Mouse (Mus musculus) gastrocnemius, postnatal 25 days (tissue): ENCODE results near the gene Myh9. TPM values are rescaled to one million over a fixed set of nuclear protein-coding genes. Genes with fewer than 3 reads are reported as not detected.

Experiments used
- DNase-seq: peaks from one replicate; pipeline ENCODE4 v3.0.0; 2022
- total RNA-seq, 2 experiments: library from RNA; stranded (reverse); gene quantifications; 1 replicate in 1 of 2; 2 replicates in 1 of 2; pipeline ENCODE4 v1.2.3; 2021

Myh9 gene
- total RNA-seq, 2 experiments from 2014 or later, result 51.0 to 72.0 TPM

DNA sequence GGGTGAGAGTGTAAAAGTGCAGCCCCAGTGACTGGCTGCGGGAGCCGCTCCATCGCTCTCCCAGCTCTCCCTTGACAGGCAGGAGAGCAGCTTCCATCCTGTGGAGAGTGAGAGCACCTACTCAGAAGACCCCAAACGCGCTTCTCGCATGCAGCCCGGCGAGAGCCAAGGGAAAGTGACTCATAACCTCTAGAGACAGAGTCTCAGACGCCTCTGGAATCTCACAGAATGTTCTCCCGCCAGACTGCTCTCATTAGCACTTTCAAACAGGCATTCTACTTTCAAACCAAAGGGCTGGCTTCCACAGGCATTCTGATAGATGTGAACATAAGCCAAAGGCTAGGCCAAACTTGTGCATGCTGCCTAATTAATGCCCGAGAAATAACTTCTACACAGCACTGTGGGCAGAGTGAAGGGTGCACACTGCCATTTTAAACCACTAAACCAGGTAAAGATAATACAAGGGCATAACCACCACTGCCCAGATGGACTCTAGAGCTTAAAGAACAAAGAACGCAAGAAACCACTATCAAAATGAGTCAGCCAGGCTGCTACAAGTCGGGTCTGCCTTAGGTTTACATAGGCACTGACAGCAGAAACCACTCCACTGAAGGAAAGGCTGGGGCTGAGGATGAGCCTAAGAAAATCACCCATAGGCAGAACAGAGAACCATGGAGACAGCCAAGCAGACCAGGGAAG lies 35.3 kb downstream of the Myh9 start:
- DNase-seq, result no peak

- no peak for DNase-seq
Measured at GRCm38 (mm10) chr15:77805657-77806056, 36.3 kb downstream of the Myh9 start.

DNA sequence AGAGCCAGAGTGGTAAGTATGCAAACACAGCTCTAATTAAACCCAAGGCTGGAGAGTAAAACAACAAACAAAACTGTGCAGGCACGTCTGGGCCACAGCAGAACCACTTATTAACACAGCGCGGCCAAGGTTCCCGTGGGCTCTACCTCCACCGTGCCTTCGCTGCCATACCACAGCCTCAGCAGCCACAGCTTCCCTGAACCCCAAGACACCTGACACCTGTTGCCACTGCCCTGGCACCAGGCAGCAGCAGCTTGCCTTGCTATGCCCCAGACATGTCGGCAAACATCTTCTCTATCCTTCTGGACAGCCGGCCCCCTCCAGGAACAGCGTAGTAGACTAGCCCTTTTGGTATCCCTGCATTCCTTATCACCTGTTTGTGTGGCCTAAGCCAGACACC lies 37.0 kb downstream of the Myh9 start:
- DNase-seq, result no peak

DNA sequence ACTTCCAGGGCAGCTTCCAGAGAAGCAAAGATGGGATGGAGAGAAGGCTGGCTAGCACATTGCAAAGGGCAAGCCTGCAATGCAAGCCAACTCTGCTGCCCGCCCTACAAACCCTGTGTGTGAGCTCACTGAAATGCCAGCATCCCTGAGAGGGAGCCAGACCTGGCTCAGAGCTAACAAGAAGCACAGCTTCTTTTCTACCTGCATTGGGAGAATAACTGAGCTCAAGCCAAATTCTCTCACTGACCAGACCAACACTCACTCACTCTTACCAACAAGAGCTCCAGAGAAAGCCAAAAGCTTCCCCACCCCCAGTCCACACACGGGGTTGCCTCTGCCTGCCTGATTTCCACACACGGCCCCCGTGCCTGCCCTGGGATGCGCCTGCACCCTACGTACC lies 37.5 kb downstream of the Myh9 start:
- no peak for DNase-seq

GRCm38 (mm10) chr15:77803747-77804146 lies 38.2 kb downstream of the Myh9 start:
- DNase-seq, result no peak

DNA sequence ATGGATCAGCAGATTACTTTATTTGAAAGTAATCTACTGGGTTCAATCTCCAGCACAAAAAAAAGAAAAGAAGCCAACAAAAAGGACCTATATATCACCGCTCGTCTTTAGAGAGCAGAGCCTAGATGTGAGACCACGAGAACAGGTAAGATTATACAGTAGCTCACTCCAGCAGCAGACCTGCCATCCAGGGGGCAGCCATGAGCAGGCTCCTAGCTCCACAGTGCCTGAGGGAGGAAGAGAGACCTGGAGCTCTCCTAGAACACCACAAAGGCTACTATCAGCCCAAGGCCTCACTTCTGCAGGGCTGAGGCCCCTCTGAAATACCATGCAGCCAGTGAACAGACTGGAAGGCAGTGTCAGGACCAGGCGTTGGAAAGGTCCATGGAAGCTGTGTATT lies 39.0 kb downstream of the Myh9 start:
- DNase-seq, result no peak

DNA sequence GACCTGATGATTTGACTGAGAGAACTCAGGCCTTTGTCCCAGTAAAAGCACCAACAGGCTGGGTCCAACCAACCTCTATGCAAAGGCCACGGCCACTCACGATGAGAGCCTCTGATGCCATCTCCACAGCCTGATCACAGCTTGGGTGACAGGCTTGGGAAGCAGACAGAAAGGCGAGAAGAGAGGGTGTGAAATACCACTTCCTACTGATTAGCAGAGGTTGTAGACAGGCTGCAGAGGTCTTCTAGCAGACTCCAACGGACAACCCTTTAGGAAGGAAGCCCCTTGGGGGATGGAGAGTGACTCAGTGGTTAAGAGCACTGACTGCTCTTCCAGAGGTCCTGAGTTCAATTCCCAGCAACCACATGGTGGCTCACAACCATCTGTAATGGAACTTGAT lies 40.8 kb downstream of the Myh9 start:
- DNase-seq, result no peak

DNA sequence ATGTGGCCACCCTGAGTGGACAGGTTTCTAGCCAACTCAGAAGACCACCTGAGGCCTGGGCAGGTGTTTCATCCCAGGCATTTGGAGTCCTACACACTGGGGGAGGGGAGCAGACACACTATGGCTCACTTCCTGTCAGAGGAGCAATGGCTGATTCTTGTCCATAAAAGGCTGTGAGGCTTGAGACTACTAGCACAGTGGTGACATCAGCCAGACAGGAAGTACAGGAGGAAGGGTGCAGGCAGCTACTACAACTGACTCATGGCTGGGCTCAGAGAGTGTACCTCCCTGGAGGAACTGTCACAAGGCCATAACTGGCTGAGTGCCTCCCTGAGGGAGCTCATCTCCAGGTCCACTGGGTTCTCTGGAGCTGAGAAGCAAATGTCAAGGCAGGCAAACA lies 41.5 kb downstream of the Myh9 start:
- DNase-seq, result peak; percentile 76

GRCm38 (mm10) chr15:77799491-77800474 lies 42.2 kb downstream of the Myh9 start:
- DNase-seq, result no peak

GRCm38 (mm10) chr15:77798664-77799490 lies 43.1 kb downstream of the Myh9 start:
- DNase-seq, result peak; percentile 43

GRCm38 (mm10) chr15:77797609-77798411 lies 44.2 kb downstream of the Myh9 start:
- DNase-seq, result no peak

DNA sequence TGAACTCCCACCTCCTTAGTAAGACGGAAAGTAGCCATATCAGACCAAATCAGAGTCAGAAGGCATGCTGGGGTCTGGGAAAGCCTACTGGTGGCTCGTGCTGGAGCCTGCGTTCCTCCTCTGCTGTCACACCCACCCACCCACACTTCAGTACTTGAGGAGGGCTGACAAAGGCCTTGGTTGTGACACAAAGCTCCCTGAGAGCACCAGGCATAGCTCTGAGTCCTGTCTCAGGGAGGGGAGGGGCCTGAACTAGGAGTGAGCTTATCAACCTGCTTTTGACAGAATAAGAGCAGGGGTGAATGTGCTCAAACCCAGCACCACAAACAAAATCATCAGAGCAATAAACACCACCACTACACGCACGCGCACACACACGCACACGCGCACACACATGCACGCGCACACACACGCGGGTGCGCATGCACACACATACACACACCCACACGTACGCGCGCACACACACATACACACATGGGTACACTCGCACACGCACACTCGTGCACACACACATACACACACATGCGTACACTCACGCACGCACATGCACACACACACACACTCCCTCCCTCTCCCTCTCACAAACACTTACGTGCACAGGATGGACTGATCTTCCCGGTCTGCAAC lies 45.5 kb downstream of the Myh9 start:
- no peak for DNase-seq

GRCm38 (mm10) chr15:77794908-77795356 lies 47.0 kb downstream of the Myh9 start:
- DNase-seq, result no peak

- DNase-seq, result no peak
Measured at GRCm38 (mm10) chr15:77794138-77794907, 47.7 kb downstream of the Myh9 start.

DNA sequence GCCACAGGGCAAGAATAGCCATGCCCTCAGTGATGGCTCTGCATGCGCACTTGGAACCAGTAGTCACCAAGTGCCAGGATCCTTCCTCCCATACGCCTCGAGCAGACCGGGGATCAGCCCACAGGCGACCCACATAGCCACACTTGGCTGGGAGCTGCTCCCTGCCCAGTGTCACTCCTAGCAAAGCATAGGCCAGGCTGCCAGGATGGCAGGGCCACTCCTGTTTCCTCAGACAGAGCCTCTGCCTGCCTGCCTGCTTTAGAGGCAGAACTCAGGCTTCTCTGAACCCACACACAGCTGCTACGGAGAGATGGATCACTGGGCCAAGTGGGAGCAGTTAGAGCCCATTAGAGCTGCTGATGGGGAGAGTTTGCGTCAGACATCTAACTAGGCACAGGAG lies 48.4 kb downstream of the Myh9 start:
- DNase-seq, result peak; percentile 71

GRCm38 (mm10) chr15:77793094-77793493 lies 48.9 kb downstream of the Myh9 start:
- DNase-seq, result no peak

- DNase-seq, result no peak
Measured at GRCm38 (mm10) chr15:77792056-77792455, 49.9 kb downstream of the Myh9 start.

DNA sequence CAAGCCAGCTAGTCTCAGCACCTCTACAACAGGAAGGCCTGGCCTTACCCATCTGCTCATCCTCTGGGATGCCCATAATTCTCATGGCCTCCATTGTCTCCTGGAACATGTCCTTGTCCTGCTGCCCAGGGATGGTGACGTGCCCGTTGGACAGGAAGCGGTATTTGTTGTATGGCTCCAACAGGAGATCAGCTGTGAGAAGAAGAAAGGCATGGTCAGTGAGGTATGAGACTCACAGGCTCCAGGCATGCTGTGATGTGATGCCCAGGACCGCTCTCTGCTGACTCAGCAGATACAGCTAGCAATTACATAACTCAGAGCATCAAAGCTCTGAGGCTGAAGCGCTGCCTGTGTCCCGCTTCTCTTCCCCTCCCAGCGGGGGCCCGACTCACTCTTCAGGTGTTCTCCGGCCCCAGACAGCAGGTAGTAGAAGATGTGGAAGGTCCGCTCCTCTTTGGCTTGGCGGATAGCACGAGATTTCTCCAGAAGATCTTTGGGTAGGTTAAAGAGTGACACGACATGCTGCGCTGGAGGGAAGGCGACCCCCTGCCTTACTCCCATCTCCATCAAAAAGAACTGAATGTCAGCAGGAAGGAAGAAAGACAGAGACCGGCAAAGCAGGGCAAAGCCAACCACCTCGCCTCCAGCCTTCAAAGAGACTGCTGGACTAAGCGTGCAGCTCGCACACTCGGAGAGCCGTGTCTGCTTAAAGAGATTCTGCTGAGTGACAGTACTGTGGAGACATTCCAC lies 51.1 kb downstream of the Myh9 start:
- DNase-seq, result no peak

GRCm38 (mm10) chr15:77789186-77789585 lies 52.8 kb downstream of the Myh9 start:
- DNase-seq, result no peak
